Mouse (Mus musculus) spleen, adult 2 months (tissue): Measurements from ENCODE around the gene Chn2.

Experiments used
- CTCF ChIP-seq: fragments of 200-500 bp; IDR thresholded peaks from 2 replicates; pipeline ENCODE4 v1.5.1; 2011; ENCODE audit warnings: mild to moderate bottlenecking, inconsistent platforms; ENCODE audit not compliant: insufficient read depth, insufficient read length, insufficient replicate concordance; ENCODE audit errors: extremely low read depth
- POLR2A ChIP-seq: fragments of 200-500 bp; IDR thresholded peaks from 2 replicates; pipeline ENCODE4 v1.6.1; 2011; ENCODE audit warnings: low read depth, low read length, inconsistent platforms

- TF ChIP-seq CTCF (no peak), POLR2A (no peak)
Observed at GRCm38 (mm10) chr6:54030351-54030750, 9.0 kb upstream of the Chn2 start.
